Mouse (Mus musculus) left cerebral cortex, postnatal 36 days (tissue): ENCODE measurements around the gene Pcsk5. TPM values are rescaled to one million over a fixed set of nuclear protein-coding genes. Genes with fewer than 3 reads are reported as not detected.

Source experiments
- DNase-seq, 2 experiments: peaks; one replicate each; pipeline ENCODE4 v3.0.0; 2021 to 2022; ENCODE audit warnings: low spot score in 2 of 2, mixed read lengths in 1 of 2
- intact Hi-C: fragments of 180-260 bp; cut with DNase I; formaldehyde crosslinking; loops from one replicate; pipeline ENCODE4 v1.15.1; 2025
- total RNA-seq, 2 experiments: library from RNA; stranded (reverse); gene quantifications; 2 replicates each; pipeline ENCODE4 v1.2.3; 2021

Gene Pcsk5
- total RNA-seq, 2 experiments from 2014 or later = 13.3 to 13.5 TPM

DNA sequence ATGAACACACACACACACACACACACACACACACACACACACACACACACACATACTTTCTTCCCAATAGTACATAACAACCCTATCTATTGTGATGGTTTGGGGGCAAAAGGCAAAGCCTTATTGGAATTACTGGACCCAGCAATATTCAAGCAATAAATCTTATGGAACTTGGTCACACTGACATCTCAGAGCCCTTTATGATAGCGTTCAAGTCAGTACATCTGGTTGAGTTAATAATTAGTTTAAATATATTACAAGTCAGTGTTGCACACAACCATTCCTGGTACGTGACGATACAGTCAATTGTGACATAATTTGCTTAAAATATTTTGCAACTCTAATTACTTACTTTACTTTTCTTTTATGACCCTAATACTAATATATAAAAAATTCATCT, 22.4 kb downstream of the Pcsk5 start:
- DNase-seq = no peak
- intact Hi-C loops = no loop called here

- intact Hi-C loops = no loop called here
- DNase-seq = no peak
Observed at GRCm38 (mm10) chr19:17813449-17813990, 23.9 kb downstream of the Pcsk5 start.

DNA sequence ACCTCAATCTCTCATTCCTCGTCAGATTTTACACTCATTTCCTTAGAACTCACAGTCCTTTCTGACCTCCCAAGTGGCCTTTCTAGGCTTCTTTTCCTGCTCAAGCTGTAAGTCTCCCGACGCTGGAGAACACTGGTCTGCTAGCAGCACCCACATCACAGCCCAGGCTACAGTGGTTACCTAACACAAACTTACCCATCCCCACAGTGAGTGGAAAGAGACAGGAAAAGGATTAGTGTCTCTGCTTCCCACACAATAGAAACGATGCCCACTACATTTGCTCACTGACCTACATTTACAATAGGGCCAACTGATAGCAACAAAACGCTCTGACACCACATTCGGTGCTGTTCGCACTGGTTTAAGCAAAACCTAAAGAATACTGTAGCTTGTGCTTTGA, 24.8 kb downstream of the Pcsk5 start:
- no peak for DNase-seq
- intact Hi-C loops = no loop called here

DNA sequence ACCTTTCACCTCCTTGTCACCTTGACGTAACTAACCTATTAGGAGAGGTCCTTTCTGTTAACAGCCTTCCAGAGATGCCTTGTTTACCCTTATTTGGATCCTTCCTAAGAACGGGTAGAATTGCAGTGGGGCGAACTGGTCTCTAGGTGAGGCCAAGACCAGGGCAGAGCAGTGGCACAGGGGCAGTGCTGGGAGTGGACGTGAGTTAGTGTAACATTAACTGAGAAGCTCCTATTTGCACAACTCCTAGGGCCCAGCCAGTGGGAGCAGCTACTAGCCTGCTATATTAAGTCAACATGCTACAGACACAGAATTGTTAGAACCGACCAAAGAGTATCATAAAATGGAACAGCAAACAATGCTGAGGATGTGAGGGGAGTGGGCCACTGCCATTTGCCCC, 30.8 kb downstream of the Pcsk5 start:
- no peak for DNase-seq
- intact Hi-C loops = no loop called here

GRCm38 (mm10) chr19:17800798-17801197, 36.6 kb downstream of the Pcsk5 start:
- no peak for DNase-seq
- intact Hi-C loops = no loop called here

GRCm38 (mm10) chr19:17799419-17800185, 37.8 kb downstream of the Pcsk5 start:
- DNase-seq = no peak
- intact Hi-C loops = no loop called here

- no peak for DNase-seq
- intact Hi-C loops = no loop called here
Observed at GRCm38 (mm10) chr19:17793457-17793856, 44.0 kb downstream of the Pcsk5 start.

DNA sequence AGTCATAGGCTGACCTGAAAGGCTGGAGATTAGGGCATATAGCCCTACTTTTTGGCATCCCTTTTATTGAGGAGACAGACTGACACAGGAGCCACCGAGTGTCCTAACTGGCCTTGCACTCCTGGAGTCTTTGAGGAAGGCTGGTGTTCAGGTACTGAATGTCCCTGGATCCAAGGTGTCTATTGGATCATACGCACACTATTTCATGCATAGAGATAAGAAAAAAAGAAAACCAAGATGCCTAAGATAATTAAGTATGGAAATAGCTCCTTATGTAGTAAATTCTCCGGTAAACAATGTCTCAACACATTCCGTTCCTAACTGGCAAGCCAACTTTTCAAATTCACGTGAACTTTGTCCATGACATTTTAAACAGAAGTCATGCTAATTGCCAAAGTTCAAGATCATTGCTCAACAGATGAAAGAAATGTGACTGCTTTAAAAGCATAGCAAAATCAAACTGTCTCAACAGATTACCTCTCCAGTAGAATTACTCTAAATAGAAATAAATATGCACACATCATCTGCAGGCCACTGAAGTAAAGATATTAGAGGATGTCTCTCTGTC, 45.9 kb downstream of the Pcsk5 start:
- no peak for DNase-seq
- intact Hi-C loops = no loop called here

GRCm38 (mm10) chr19:17788617-17789317, 48.7 kb downstream of the Pcsk5 start:
- DNase-seq = no peak

GRCm38 (mm10) chr19:17786744-17787143, 50.7 kb downstream of the Pcsk5 start:
- DNase-seq = no peak
- intact Hi-C loops = no loop called here

More at GRCm38 (mm10) chr19:17788617-17789317, 48.7 kb downstream of the Pcsk5 start:
- intact Hi-C loops = no loop called here

GRCm38 (mm10) chr19:17784401-17785192, 52.8 kb downstream of the Pcsk5 start:
- intact Hi-C loops = no loop called here
- no peak for DNase-seq

DNA sequence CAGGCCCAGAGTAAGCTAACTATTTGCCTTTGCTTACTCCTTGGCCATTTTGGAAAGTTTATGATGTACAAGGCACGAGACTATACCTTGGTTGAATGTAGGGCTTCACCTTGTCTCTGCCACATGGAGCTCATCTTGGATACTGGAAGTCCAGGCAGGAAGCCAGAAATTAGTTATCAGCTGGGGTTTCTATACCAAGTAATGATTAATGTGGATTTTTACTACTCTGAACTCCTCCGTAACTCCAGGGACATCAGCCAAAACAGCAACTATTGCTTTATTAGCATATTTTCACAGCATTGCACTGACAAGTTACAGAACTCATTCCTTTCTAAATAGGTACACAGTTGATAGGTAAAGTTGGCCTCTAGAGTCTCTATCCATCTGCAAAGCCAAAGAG, 54.2 kb downstream of the Pcsk5 start:
- intact Hi-C loops = no loop called here
- DNase-seq = no peak

GRCm38 (mm10) chr19:17781323-17781722, 56.1 kb downstream of the Pcsk5 start:
- intact Hi-C loops = no loop called here
- DNase-seq = no peak

- DNase-seq = no peak
- intact Hi-C loops = no loop called here
Observed at GRCm38 (mm10) chr19:17775943-17776342, 61.5 kb downstream of the Pcsk5 start.

GRCm38 (mm10) chr19:17775097-17775496, 62.3 kb downstream of the Pcsk5 start:
- no peak for DNase-seq
- intact Hi-C loops = no loop called here

- intact Hi-C loops = no loop called here
- no peak for DNase-seq
Observed at GRCm38 (mm10) chr19:17774061-17774460, 63.4 kb downstream of the Pcsk5 start.

GRCm38 (mm10) chr19:17769610-17770399, 67.6 kb downstream of the Pcsk5 start:
- intact Hi-C loops = no loop called here
- DNase-seq = no peak

DNA sequence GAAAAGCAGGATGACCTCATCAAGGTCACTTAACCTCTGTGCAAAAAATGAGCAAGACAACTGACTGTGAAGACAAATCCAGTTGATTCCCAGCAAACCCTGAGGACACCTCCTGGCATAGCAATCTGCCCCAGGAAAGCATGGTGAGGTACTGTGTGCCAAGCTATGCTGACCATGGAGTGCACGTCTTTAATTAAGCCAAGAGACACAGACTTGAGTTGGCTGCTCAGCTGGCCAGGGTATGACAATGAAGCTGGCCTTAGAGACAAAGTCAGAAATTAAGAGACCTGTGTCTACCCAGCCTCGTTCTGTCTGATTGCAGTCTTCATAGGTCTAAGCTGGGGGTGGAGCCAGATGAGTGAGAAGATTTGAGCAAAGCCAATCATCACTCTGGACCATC, 72.4 kb downstream of the Pcsk5 start:
- intact Hi-C loops = no loop called here
- no peak for DNase-seq

DNA sequence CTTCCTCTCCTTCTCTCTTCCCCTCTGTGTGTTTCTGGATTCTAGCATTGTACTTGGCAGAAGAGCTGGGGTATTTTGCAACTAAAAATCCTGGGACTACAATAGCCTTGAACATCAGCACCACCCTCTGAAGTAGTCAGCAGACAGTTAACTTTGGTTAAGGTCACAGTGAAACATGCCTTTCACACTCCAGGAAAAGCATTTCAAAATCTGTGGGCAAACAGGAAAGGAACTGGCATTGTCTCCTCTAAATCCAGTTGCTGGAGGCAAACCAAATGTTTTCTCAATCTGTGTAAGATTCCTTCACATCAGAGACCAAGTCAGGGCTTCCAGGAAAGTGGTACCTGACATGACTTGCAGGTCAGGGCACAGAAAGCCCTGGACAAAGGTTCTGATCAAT, 74.7 kb downstream of the Pcsk5 start:
- no peak for DNase-seq
- intact Hi-C loops = no loop called here
